Mouse (Mus musculus) retina, embryonic 14.5 days (tissue): ENCODE measurements around the gene 0610037L13Rik.

Experiments used
- DNase-seq: peaks from one replicate; pipeline ENCODE4 v3.0.0-alpha.2; 2015; ENCODE audit warnings: low spot score

The 0610037L13Rik gene

GRCm38 (mm10) chr4:107889731-107890432, at the start of gene 0610037L13Rik:
Gene 0610037L13Rik, plus strand, starts transcription at chr4:107889813.
- DNase-seq, result peak; percentile 92

GRCm38 (mm10) chr4:107843687-107844086, 45.9 kb upstream of the 0610037L13Rik start:
- DNase-seq, result peak; percentile 47

- DNase-seq, result peak; percentile 94
These were observed 44.6 kb upstream of the 0610037L13Rik start for GRCm38 (mm10) chr4:107844971-107845370.

GRCm38 (mm10) chr4:107846795-107847194, 42.8 kb upstream of the 0610037L13Rik start:
- DNase-seq, result no peak

GRCm38 (mm10) chr4:107848546-107848945, 41.1 kb upstream of the 0610037L13Rik start:
- no peak for DNase-seq

GRCm38 (mm10) chr4:107849621-107850020, 40.0 kb upstream of the 0610037L13Rik start:
- no peak for DNase-seq

- no peak for DNase-seq
These were observed 39.5 kb upstream of the 0610037L13Rik start for GRCm38 (mm10) chr4:107850091-107850490.

- DNase-seq, result no peak
These were observed 36.3 kb upstream of the 0610037L13Rik start for GRCm38 (mm10) chr4:107853333-107853732.

- no peak for DNase-seq
These were observed 35.8 kb upstream of the 0610037L13Rik start for GRCm38 (mm10) chr4:107853836-107854235.

GRCm38 (mm10) chr4:107856958-107857686, 32.5 kb upstream of the 0610037L13Rik start:
- no peak for DNase-seq

GRCm38 (mm10) chr4:107858995-107859394, 30.6 kb upstream of the 0610037L13Rik start:
- no peak for DNase-seq

GRCm38 (mm10) chr4:107864866-107865265, 24.7 kb upstream of the 0610037L13Rik start:
- no peak for DNase-seq

GRCm38 (mm10) chr4:107879254-107880050, 10.2 kb upstream of the 0610037L13Rik start, which contains the start of gene Magoh:
Gene Magoh, plus strand, starts transcription at chr4:107879755.
- DNase-seq, result peak; percentile 100

GRCm38 (mm10) chr4:107881631-107882030, 8.0 kb upstream of the 0610037L13Rik start:
- no peak for DNase-seq

- DNase-seq, result no peak
These were observed 3.2 kb upstream of the 0610037L13Rik start for GRCm38 (mm10) chr4:107886371-107886770.

GRCm38 (mm10) chr4:107889385-107889730, 255 bp upstream of the 0610037L13Rik start:
- no peak for DNase-seq

GRCm38 (mm10) chr4:107892663-107893062, 3.0 kb downstream of the 0610037L13Rik start:
- peak; percentile 69 for DNase-seq

- no peak for DNase-seq
These were observed 9.8 kb downstream of the 0610037L13Rik start for GRCm38 (mm10) chr4:107899211-107899927.

- DNase-seq, result no peak
These were observed 10.6 kb downstream of the 0610037L13Rik start for GRCm38 (mm10) chr4:107900206-107900605.

- DNase-seq, result no peak
These were observed 14.6 kb downstream of the 0610037L13Rik start for GRCm38 (mm10) chr4:107904252-107904651.

- DNase-seq, result no peak
These were observed 16.9 kb downstream of the 0610037L13Rik start for GRCm38 (mm10) chr4:107906561-107906960.

- no peak for DNase-seq
These were observed 20.4 kb downstream of the 0610037L13Rik start for GRCm38 (mm10) chr4:107910020-107910419.
